Mouse (Mus musculus) kidney, adult 8-10 months (tissue): Measurements from ENCODE around the gene Ankrd23.

ENCODE experiments used
- DNase-seq, 2 experiments: peaks; one replicate each; pipeline ENCODE4 v3.0.0; 2022

Gene Ankrd23

GRCm38 (mm10) chr1:36512966-36513280 is 23.8 kb downstream of the Ankrd23 start:
- DNase-seq = no peak

GRCm38 (mm10) chr1:36512089-36512965 is 24.4 kb downstream of the Ankrd23 start:
- DNase-seq = peak in 1 of 2 experiments; percentile 27

GRCm38 (mm10) chr1:36511289-36512021 is 25.2 kb downstream of the Ankrd23 start, which contains the start of gene Cnnm3:
Cnnm3 (plus strand) TSS chr1:36511867.
- DNase-seq = peak; percentile 99

GRCm38 (mm10) chr1:36508238-36508637 is 28.4 kb downstream of the Ankrd23 start:
- no peak for DNase-seq

- peak; percentile 55 to 88 for DNase-seq
Observed at GRCm38 (mm10) chr1:36501261-36501660, 35.4 kb downstream of the Ankrd23 start.

- no peak for DNase-seq
Observed at GRCm38 (mm10) chr1:36497312-36497711, 39.4 kb downstream of the Ankrd23 start.

GRCm38 (mm10) chr1:36496719-36497118 is 40.0 kb downstream of the Ankrd23 start:
- peak in 1 of 2 experiments; percentile 43 for DNase-seq

GRCm38 (mm10) chr1:36493299-36493698 is 43.4 kb downstream of the Ankrd23 start:
- DNase-seq = no peak

GRCm38 (mm10) chr1:36492416-36493139 is 44.1 kb downstream of the Ankrd23 start:
- peak; percentile 66 to 70 for DNase-seq

- DNase-seq = no peak
Observed at GRCm38 (mm10) chr1:36489661-36490060, 47.0 kb downstream of the Ankrd23 start.

GRCm38 (mm10) chr1:36487111-36487510 is 49.6 kb downstream of the Ankrd23 start:
- DNase-seq = no peak

GRCm38 (mm10) chr1:36485080-36485479 is 51.6 kb downstream of the Ankrd23 start:
- DNase-seq = no peak

- no peak for DNase-seq
Observed at GRCm38 (mm10) chr1:36483825-36484224, 52.9 kb downstream of the Ankrd23 start.
